Mouse (Mus musculus) neural tube, embryonic 12.5 days (tissue): ENCODE results near the gene Cecr2. TPM values are rescaled to one million over a fixed set of nuclear protein-coding genes. Genes with fewer than 3 reads are reported as not detected.

Experiments used
- ATAC-seq: fragments of 200-750 bp; cut with Nextera tagmentation; 2 replicates; pipeline ENCODE4 v1.8.0; 2017; ENCODE audit warnings: low read depth, mild to moderate bottlenecking, moderate TSS enrichment, moderate library complexity; ENCODE audit not compliant: low FRiP score
- H3K27ac ChIP-seq: fragments of 300-500 bp; sonication (generic); 2 replicates; pipeline ENCODE4 v1.5.1; 2016
- H3K27me3 ChIP-seq: fragments of 300-500 bp; sonication (generic); replicated peaks from 2 replicates; pipeline ENCODE4 v1.6.1; 2016; ENCODE audit warnings: mild to moderate bottlenecking
- H3K36me3 ChIP-seq: fragments of 300-500 bp; sonication (generic); 2 replicates; pipeline ENCODE4 v1.6.1; 2016; ENCODE audit warnings: mild to moderate bottlenecking
- H3K4me1 ChIP-seq: fragments of 300-500 bp; sonication (generic); 2 replicates; pipeline ENCODE4 v1.6.1; 2016
- H3K4me2 ChIP-seq: fragments of 300-500 bp; sonication (generic); replicated peaks from 2 replicates; pipeline ENCODE4 v1.6.1; 2016; ENCODE audit warnings: mild to moderate bottlenecking
- H3K4me3 ChIP-seq: fragments of 300-500 bp; sonication (generic); 2 replicates; pipeline ENCODE4 v1.5.1; 2016
- H3K9ac ChIP-seq: fragments of 300-500 bp; sonication (generic); 2 replicates; pipeline ENCODE4 v1.6.1; 2016; ENCODE audit warnings: mild to moderate bottlenecking
- H3K9me3 ChIP-seq: fragments of 300-500 bp; sonication (generic); 2 replicates; pipeline ENCODE4 v1.6.1; 2016; ENCODE audit warnings: mild to moderate bottlenecking
- WGBS: fragments of 180-500 bp; shearing (Covaris S2); methylation state at CpG from one replicate; pipeline ENCODE4 v1.1.7; 2016; 5-methylcytosine and 5-hydroxymethylcytosine counted together
- polyA plus RNA-seq: library from polyadenylated mRNA; unstranded; fragments of >200 nt; fragmentation: Nextera tagmentation; extraction: Ambion mirVana; gene quantifications from 2 replicates; pipeline ENCODE4 v1.2.1, GENCODE M21; 2016

The Cecr2 gene
- polyA plus RNA-seq, 1 experiment from 2014 or later, result 17.9 TPM

- WGBS, result 94% methylated on average over 2 of the region's 2 CpGs
- no peak for ATAC-seq
- Histone ChIP-seq H3K4me1 (0 out of 2 replicates have a peak, but pooled peaks cover 6% of the 10 kb centered on the region), H3K9me3 (no peaks in the 10 kb centered on the region), H3K4me2 (no peak overlapping the region), H3K27me3 (no peaks in the 10 kb centered on the region), H3K36me3 (no peaks in the 10 kb centered on the region), H3K4me3 (no peak overlapping the region), H3K9ac (no peak overlapping the region), H3K27ac (no peak overlapping the region)
Measured at GRCm38 (mm10) chr6:120782948-120783347, 116.8 kb downstream of the Cecr2 start.

- no peak overlapping the region for H3K4me2 ChIP-seq
- H3K9ac ChIP-seq, result no peak overlapping the region
- H3K27me3 ChIP-seq, result no peaks in the 10 kb centered on the region
- H3K9me3 ChIP-seq, result no peaks in the 10 kb centered on the region
- 57% methylated on average over 7 of the region's 7 CpGs for WGBS
- ATAC-seq, result no peak; the same call in 1 of the 2 replicates
- H3K27ac ChIP-seq, result no peak overlapping the region
- no peak overlapping the region for H3K4me3 ChIP-seq
- no peaks in the 10 kb centered on the region for H3K36me3 ChIP-seq
- H3K4me1 ChIP-seq, result 0 out of 2 replicates have a peak, but pooled peaks cover 6% of the 10 kb centered on the region
Measured at GRCm38 (mm10) chr6:120784351-120784750, 118.2 kb downstream of the Cecr2 start.

- no peaks in the 10 kb centered on the region for H3K27me3 ChIP-seq
- H3K9ac ChIP-seq, result no peak overlapping the region
- H3K36me3 ChIP-seq, result peaks cover 18% of the 10 kb centered on the region
- H3K4me2 ChIP-seq, result no peak overlapping the region
- H3K9me3 ChIP-seq, result no peaks in the 10 kb centered on the region
- ATAC-seq, result no peak
- no peak overlapping the region for H3K27ac ChIP-seq
- no peak overlapping the region for H3K4me3 ChIP-seq
- 0 out of 2 replicates have a peak, but pooled peaks cover 10% of the 10 kb centered on the region for H3K4me1 ChIP-seq
- 78% methylated on average over 5 of the region's 5 CpGs for WGBS
Measured at GRCm38 (mm10) chr6:120788068-120788607, 122.0 kb downstream of the Cecr2 start.

GRCm38 (mm10) chr6:120788904-120789303, 122.7 kb downstream of the Cecr2 start:
- Histone ChIP-seq H3K4me3 (no peak overlapping the region), H3K27me3 (no peaks in the 10 kb centered on the region), H3K4me2 (no peak overlapping the region), H3K9ac (no peak overlapping the region), H3K36me3 (peaks cover 25% of the 10 kb centered on the region), H3K9me3 (no peaks in the 10 kb centered on the region), H3K4me1 (0 out of 2 replicates have a peak, but pooled peaks cover 10% of the 10 kb centered on the region), H3K27ac (no peak overlapping the region)
- ATAC-seq, result no peak

- Histone ChIP-seq H3K9ac (no peak overlapping the region), H3K36me3 (peaks cover 38% of the 10 kb centered on the region), H3K4me2 (no peak overlapping the region), H3K9me3 (no peaks in the 10 kb centered on the region), H3K4me3 (no peak overlapping the region), H3K27ac (no peak overlapping the region), H3K27me3 (no peaks in the 10 kb centered on the region), H3K4me1 (0 out of 2 replicates have a peak, but pooled peaks cover 4% of the 10 kb centered on the region)
- WGBS, result 89% methylated on average over 11 of the region's 11 CpGs
- no peak for ATAC-seq
Measured at GRCm38 (mm10) chr6:120790153-120790552, 124.0 kb downstream of the Cecr2 start.

GRCm38 (mm10) chr6:120790717-120791116, 124.5 kb downstream of the Cecr2 start:
- 70% methylated on average over 5 of the region's 5 CpGs for WGBS
- no peaks in the 10 kb centered on the region for H3K9me3 ChIP-seq
- 0 out of 2 replicates have a peak, but pooled peaks cover 4% of the 10 kb centered on the region for H3K4me1 ChIP-seq
- H3K36me3 ChIP-seq, result peaks cover 43% of the 10 kb centered on the region
- no peak overlapping the region for H3K4me3 ChIP-seq
- no peaks in the 10 kb centered on the region for H3K27me3 ChIP-seq
- no peak overlapping the region for H3K4me2 ChIP-seq
- no peak overlapping the region for H3K9ac ChIP-seq
- no peak for ATAC-seq
- H3K27ac ChIP-seq, result no peak overlapping the region

- H3K36me3 ChIP-seq, result peaks cover 66% of the 10 kb centered on the region
Measured at GRCm38 (mm10) chr6:120792947-120793346, 126.8 kb downstream of the Cecr2 start.

GRCm38 (mm10) chr6:120795422-120796086, 129.4 kb downstream of the Cecr2 start:
- Histone ChIP-seq H3K4me2 (no peak overlapping the region), H3K36me3 (peaks cover 85% of the 10 kb centered on the region), H3K9me3 (no peaks in the 10 kb centered on the region), H3K4me3 (no peak overlapping the region), H3K4me1 (0 out of 2 replicates have a peak, but pooled peaks cover 4% of the 10 kb centered on the region), H3K27me3 (no peaks in the 10 kb centered on the region), H3K9ac (no peak overlapping the region), H3K27ac (no peak overlapping the region)
- no peak for ATAC-seq
- WGBS, result 87% methylated on average over 5 of the region's 5 CpGs

More at GRCm38 (mm10) chr6:120792947-120793346, 126.8 kb downstream of the Cecr2 start:
- Histone ChIP-seq H3K4me1 (0 out of 2 replicates have a peak, but pooled peaks cover 4% of the 10 kb centered on the region), H3K4me2 (no peak overlapping the region), H3K27me3 (no peaks in the 10 kb centered on the region), H3K27ac (no peak overlapping the region), H3K9ac (no peak overlapping the region), H3K4me3 (no peak overlapping the region), H3K9me3 (no peaks in the 10 kb centered on the region)
- 87% methylated on average over 8 of the region's 8 CpGs for WGBS
- ATAC-seq, result no peak

- H3K4me3 ChIP-seq, result no peak overlapping the region
- no peak overlapping the region for H3K4me2 ChIP-seq
- H3K4me1 ChIP-seq, result no peaks in the 10 kb centered on the region
- H3K27ac ChIP-seq, result no peak overlapping the region
- H3K9me3 ChIP-seq, result no peaks in the 10 kb centered on the region
- WGBS, result 91% methylated on average over 2 of the region's 2 CpGs
- H3K27me3 ChIP-seq, result no peaks in the 10 kb centered on the region
- ATAC-seq, result no peak
- H3K36me3 ChIP-seq, result peaks cover 90% of the 10 kb centered on the region
- no peak overlapping the region for H3K9ac ChIP-seq
Measured at GRCm38 (mm10) chr6:120796111-120796510, 129.9 kb downstream of the Cecr2 start.

- peaks cover 91% of the 10 kb centered on the region for H3K36me3 ChIP-seq
- no peaks in the 10 kb centered on the region for H3K4me1 ChIP-seq
- H3K27me3 ChIP-seq, result no peaks in the 10 kb centered on the region
- no peak overlapping the region for H3K9ac ChIP-seq
- WGBS, result 96% methylated on average over 7 of the region's 7 CpGs
- H3K27ac ChIP-seq, result no peak overlapping the region
- ATAC-seq, result no peak
- H3K4me2 ChIP-seq, result no peak overlapping the region
- H3K4me3 ChIP-seq, result no peak overlapping the region
- H3K9me3 ChIP-seq, result no peaks in the 10 kb centered on the region
Measured at GRCm38 (mm10) chr6:120798019-120798418, 131.8 kb downstream of the Cecr2 start.

GRCm38 (mm10) chr6:120798905-120799304, 132.7 kb downstream of the Cecr2 start:
- Histone ChIP-seq H3K9me3 (no peaks in the 10 kb centered on the region), H3K4me3 (no peak overlapping the region), H3K4me2 (no peak overlapping the region), H3K9ac (no peak overlapping the region), H3K27ac (no peak overlapping the region), H3K36me3 (peaks cover 91% of the 10 kb centered on the region), H3K4me1 (no peaks in the 10 kb centered on the region), H3K27me3 (no peaks in the 10 kb centered on the region)
- no peak for ATAC-seq
- 96% methylated on average over 4 of the region's 4 CpGs for WGBS

- no peak for ATAC-seq
Measured at GRCm38 (mm10) chr6:120799581-120800041, 133.4 kb downstream of the Cecr2 start.

More at GRCm38 (mm10) chr6:120799581-120800041, 133.4 kb downstream of the Cecr2 start:
- no peak overlapping the region for H3K4me2 ChIP-seq
- H3K9ac ChIP-seq, result no peak overlapping the region
- no peaks in the 10 kb centered on the region for H3K27me3 ChIP-seq
- 94% methylated on average over 4 of the region's 4 CpGs for WGBS
- no peak overlapping the region for H3K27ac ChIP-seq
- H3K4me1 ChIP-seq, result no peaks in the 10 kb centered on the region
- no peak overlapping the region for H3K4me3 ChIP-seq
- no peaks in the 10 kb centered on the region for H3K9me3 ChIP-seq
- peaks cover 91% of the 10 kb centered on the region for H3K36me3 ChIP-seq
